Mouse (Mus musculus): Measurements from ENCODE around the gene Tex2. TPM values are rescaled to one million over a fixed set of nuclear protein-coding genes. Genes with fewer than 3 reads are reported as not detected.

Gene Tex2
- total and polyA plus RNA-seq, 3 experiments, result 4.0 to 5.0 (median 4.5) TPM

- Histone ChIP-seq H3K27ac (ENCODE audit: insufficient read depth, low read depth) (no peak overlapping the region), H3K79me2 (replicated peaks; ENCODE audit: control insufficient read depth, extremely low read depth, insufficient read depth, poor library complexity, severe bottlenecking) (no peaks in the 10 kb centered on the region), H3K27me3 (replicated peaks) (no peaks in the 10 kb centered on the region), H3K4me3 (replicated peaks in 1 of 3; ENCODE audit: low read depth in 2 of 3, low read length in 2 of 3, poor library complexity in 1 of 3) (no peak overlapping the region), H3K36me3 (replicated peaks in 1 of 2; ENCODE audit: control insufficient read depth in 1 of 2, insufficient read depth in 1 of 2, low read length in 1 of 2) (peaks cover 3 to 32% of the 10 kb centered on the region in 2 experiments), H3K9me3 (replicated peaks; ENCODE audit: low read length) (peaks cover 10% of the 10 kb centered on the region), H3K9ac (ENCODE audit: insufficient read depth, low read depth) (no peak overlapping the region), H3K4me2 (ENCODE audit: insufficient read depth, low read depth, poor library complexity, severe bottlenecking) (no peak overlapping the region), H3K4me1 (ENCODE audit: control insufficient read depth in 1 of 2, insufficient read depth in 2 of 2) (peaks cover 3 to 12% of the 10 kb centered on the region in 2 experiments; a peak in 2 of 4 replicates)
- in situ Hi-C loops (cut with MboI; ENCODE audit: low pct_ligation_motif_present, low pct_unique_long_range_greater_than_20kb, low sequenced_read_pairs), result no loop called here
- TF ChIP-seq TBP (conservative IDR thresholded peaks at IDR 0.05; ENCODE audit: low read depth, low read length), result no peak
- dilution Hi-C loops (cut with MboI; ENCODE audit: extremely low pct_ligation_motif_present, extremely low pct_unique_long_range_greater_than_20kb, low sequenced_read_pairs), result no loop called here
- DNase-seq (ENCODE audit: extremely low read depth), result no peak
These were observed 72.5 kb downstream of the Tex2 start for GRCm38 (mm10) chr11:106540506-106541268.

- Histone ChIP-seq H3K9ac (ENCODE audit: insufficient read depth, low read depth) (no peak overlapping the region), H3K4me2 (ENCODE audit: insufficient read depth, low read depth, poor library complexity, severe bottlenecking) (no peak overlapping the region), H3K9me3 (replicated peaks; ENCODE audit: low read length) (no peaks in the 10 kb centered on the region), H3K36me3 (replicated peaks in 1 of 2; ENCODE audit: control insufficient read depth in 1 of 2, insufficient read depth in 1 of 2, low read length in 1 of 2) (peaks cover 0 to 15% of the 10 kb centered on the region in 2 experiments), H3K4me1 (ENCODE audit: control insufficient read depth in 1 of 2, insufficient read depth in 2 of 2) (peaks cover 0 to 12% of the 10 kb centered on the region in 2 experiments; a peak in 2 of 4 replicates), H3K79me2 (replicated peaks; ENCODE audit: control insufficient read depth, extremely low read depth, insufficient read depth, poor library complexity, severe bottlenecking) (no peaks in the 10 kb centered on the region), H3K27me3 (replicated peaks) (no peaks in the 10 kb centered on the region), H3K4me3 (replicated peaks in 1 of 3; ENCODE audit: low read depth in 2 of 3, low read length in 2 of 3, poor library complexity in 1 of 3) (no peak overlapping the region), H3K27ac (ENCODE audit: insufficient read depth, low read depth) (no peak overlapping the region)
- TF ChIP-seq PAX5 (IDR thresholded peaks at IDR 0.05; ENCODE audit: low read length), result no peak
- no peak for TF ChIP-seq TBP (conservative IDR thresholded peaks at IDR 0.05; ENCODE audit: low read depth, low read length)
- TF ChIP-seq UBTF (IDR thresholded peaks at IDR 0.05; ENCODE audit: low read depth, low read length), result no peak
- no peak for TF ChIP-seq E2F4 (IDR thresholded peaks at IDR 0.05; ENCODE audit: insufficient replicate concordance, low read depth, low read length)
- dilution Hi-C loops (cut with MboI; ENCODE audit: extremely low pct_ligation_motif_present, extremely low pct_unique_long_range_greater_than_20kb, low sequenced_read_pairs), result no loop called here
- in situ Hi-C loops (cut with MboI; ENCODE audit: low pct_ligation_motif_present, low pct_unique_long_range_greater_than_20kb, low sequenced_read_pairs), result no loop called here
- no peak for DNase-seq (ENCODE audit: extremely low read depth)
These were observed 76.8 kb downstream of the Tex2 start for GRCm38 (mm10) chr11:106536253-106536912.

DNA sequence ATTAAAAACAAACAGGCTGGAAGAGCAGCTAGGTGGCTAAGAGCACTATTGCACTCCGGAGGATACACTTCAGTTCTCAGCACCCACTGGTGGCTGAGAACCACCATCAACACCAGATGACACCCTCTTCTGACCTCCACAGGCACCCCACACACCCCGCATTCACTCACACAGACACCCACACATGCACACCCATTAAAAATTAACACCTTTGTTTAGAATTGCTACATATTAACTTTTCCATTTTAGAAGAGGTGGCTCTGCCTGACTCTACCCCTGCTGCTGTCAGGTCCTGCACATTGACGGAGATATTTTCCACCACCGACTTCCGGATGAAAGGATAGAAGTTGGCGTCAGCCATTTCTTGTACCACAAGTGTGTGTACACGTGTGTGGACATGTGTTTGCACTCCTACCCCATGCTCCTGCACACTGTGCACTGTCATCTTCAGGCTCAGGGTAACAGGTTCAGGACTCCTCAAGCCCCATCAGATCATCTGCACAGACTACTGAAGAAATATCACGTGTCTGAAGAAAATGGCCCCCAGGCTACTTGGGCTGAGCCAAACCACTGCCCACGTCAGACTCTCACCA lies 77.5 kb downstream of the Tex2 start:
- Histone ChIP-seq H3K27ac (ENCODE audit: insufficient read depth, low read depth) (no peak overlapping the region), H3K36me3 (replicated peaks in 1 of 2; ENCODE audit: control insufficient read depth in 1 of 2, insufficient read depth in 1 of 2, low read length in 1 of 2) (peaks cover 0 to 16% of the 10 kb centered on the region in 2 experiments), H3K27me3 (replicated peaks) (no peaks in the 10 kb centered on the region)

More for the DNA sequence above, 77.5 kb downstream of the Tex2 start:
- TF ChIP-seq POLR2A (IDR thresholded peaks at IDR 0.05; ENCODE audit: low read depth, low read length) (no peak), ZMIZ1 (IDR thresholded peaks at IDR 0.05; ENCODE audit: low read depth, low read length) (no peak), MAX (IDR thresholded peaks at IDR 0.05; ENCODE audit: low read length) (no peak), SMC3 (IDR thresholded peaks at IDR 0.05; ENCODE audit: low read depth, low read length) (no peak), E2F4 (IDR thresholded peaks at IDR 0.05; ENCODE audit: insufficient replicate concordance, low read depth, low read length) (no peak), JUND (conservative IDR thresholded peaks at IDR 0.05; ENCODE audit: low read depth, low read length) (no peak), ZC3H11A (IDR thresholded peaks at IDR 0.05; ENCODE audit: low read depth, low read length) (no peak), MAZ (IDR thresholded peaks at IDR 0.05; ENCODE audit: low read depth, low read length) (no peak), IRF4 (IDR thresholded peaks at IDR 0.05; ENCODE audit: low read depth, low read length) (no peak), TCF12 (IDR thresholded peaks at IDR 0.05; ENCODE audit: low read depth, low read length) (no peak), UBTF (IDR thresholded peaks at IDR 0.05; ENCODE audit: low read depth, low read length) (no peak), CTCF (conservative IDR thresholded peaks at IDR 0.05 in 1 of 2, IDR thresholded peaks at IDR 0.05 in 1 of 2; ENCODE audit: low read depth in 2 of 2, low read length in 2 of 2) (no peak), EP300 (IDR thresholded peaks at IDR 0.05; ENCODE audit: low read length) (no peak), ZKSCAN1 (IDR thresholded peaks at IDR 0.05; ENCODE audit: borderline replicate concordance, low read depth, low read length) (no peak)
- DNase-seq (ENCODE audit: extremely low read depth), result no peak
- dilution Hi-C loops (cut with MboI; ENCODE audit: extremely low pct_ligation_motif_present, extremely low pct_unique_long_range_greater_than_20kb, low sequenced_read_pairs) (no loop called here), in situ Hi-C loops (cut with MboI; ENCODE audit: low pct_ligation_motif_present, low pct_unique_long_range_greater_than_20kb, low sequenced_read_pairs) (no loop called here)
- Histone ChIP-seq H3K9ac (ENCODE audit: insufficient read depth, low read depth) (no peak overlapping the region), H3K4me2 (ENCODE audit: insufficient read depth, low read depth, poor library complexity, severe bottlenecking) (no peak overlapping the region), H3K4me3 (replicated peaks in 1 of 3; ENCODE audit: low read depth in 2 of 3, low read length in 2 of 3, poor library complexity in 1 of 3) (no peak overlapping the region), H3K9me3 (replicated peaks; ENCODE audit: low read length) (no peaks in the 10 kb centered on the region), H3K79me2 (replicated peaks; ENCODE audit: control insufficient read depth, extremely low read depth, insufficient read depth, poor library complexity, severe bottlenecking) (no peaks in the 10 kb centered on the region), H3K4me1 (ENCODE audit: control insufficient read depth in 1 of 2, insufficient read depth in 2 of 2) (peaks cover 0 to 12% of the 10 kb centered on the region in 2 experiments; a peak in 2 of 4 replicates)

Measured in CH12.LX (cell line).